Mouse (Mus musculus): ENCODE measurements around the gene Tmem186.

GRCm38 (mm10) chr16:8596336-8596735 is 41.2 kb downstream of the Tmem186 start:
- TF ChIP-seq CTCF (IDR thresholded peaks at IDR 0.05; ENCODE audit: low read depth, low read length) = no peak
- TF ChIP-seq POLR2A (IDR thresholded peaks at IDR 0.05; ENCODE audit: borderline replicate concordance, low read depth, low read length) = no peak

Measured in bone marrow macrophage, adult 2 months (primary cell).